Mouse (Mus musculus) embryonic stem cell, embryonic (primary cell): ENCODE measurements at regions not wholly inside any gene's neighbourhood (a gene's known extent, or its start where the extent isn't known, plus 50 kb on each side); places are given as distances from the start of the nearest gene placed in this dataset.

Experiments
- CTCF ChIA-PET, 4 experiments: fragments of 300-600 bp in 2 of 4; fragments of 350-600 bp in 2 of 4; sonication (Branson Sonifier 250); formaldehyde crosslinking; loops; one replicate each; lab custom pipeline; 2022; ENCODE audit warnings: inconsistent platforms in 2 of 4; lab: Charles Lee
- POLR2A ChIA-PET, 4 experiments: fragments of 300-600 bp in 2 of 4; fragments of 350-600 bp in 2 of 4; sonication (Branson Sonifier 250); formaldehyde crosslinking; loops; one replicate each; lab custom pipeline; 2022; ENCODE audit warnings: antibody characterized with exemption in 4 of 4, inconsistent platforms in 1 of 4; lab: Charles Lee

DNA sequence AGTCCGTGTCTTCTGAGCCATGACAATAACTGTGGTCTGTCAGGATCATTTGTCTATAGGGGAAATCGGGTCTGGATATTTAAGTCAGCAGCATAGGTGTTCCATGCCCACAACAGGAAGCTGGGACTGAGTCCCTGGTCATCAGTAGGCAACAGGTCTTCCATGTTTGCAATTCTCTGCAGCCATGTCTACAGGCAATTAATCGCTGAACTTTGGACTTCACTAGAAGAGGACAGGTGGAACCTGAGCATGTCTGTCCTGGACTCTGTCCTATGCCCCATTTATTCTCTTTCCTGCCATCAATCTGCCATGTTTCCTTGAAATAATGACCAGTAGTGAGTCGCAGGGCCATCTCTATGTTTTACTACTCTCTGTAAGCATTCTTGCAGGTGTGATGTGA, 54.9 kb downstream of the Cyp2d40 start:
- ChIA-PET CTCF (no interaction called here), POLR2A (interaction anchor here in 1 of 4 experiments (0.5 kb wide), 1 partner anchor 770 kb away, joined by 3 read pairs; no protein-coding TSS in a partner anchor)

DNA sequence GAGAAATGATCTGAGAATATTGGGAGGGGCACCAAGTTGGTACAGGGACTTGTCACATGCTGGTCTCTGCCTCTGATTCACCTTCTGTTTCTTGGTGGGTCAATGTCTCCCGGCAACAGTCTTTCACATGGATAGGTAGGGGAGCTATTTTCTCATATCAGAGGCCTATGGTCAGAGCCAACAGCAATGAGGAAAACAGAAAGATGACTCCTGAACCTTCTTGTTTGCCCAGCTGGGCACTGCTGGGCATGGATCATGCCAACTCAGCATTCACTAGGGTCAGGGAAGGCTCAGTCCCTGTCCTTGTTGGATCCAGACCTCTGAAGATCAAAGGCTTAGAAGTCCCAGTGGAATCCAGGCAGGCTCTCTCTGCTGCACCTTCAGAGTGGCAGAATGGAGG, 56.1 kb downstream of the Cyp2d40 start:
- ChIA-PET CTCF (no interaction called here), POLR2A (no interaction called here)

DNA sequence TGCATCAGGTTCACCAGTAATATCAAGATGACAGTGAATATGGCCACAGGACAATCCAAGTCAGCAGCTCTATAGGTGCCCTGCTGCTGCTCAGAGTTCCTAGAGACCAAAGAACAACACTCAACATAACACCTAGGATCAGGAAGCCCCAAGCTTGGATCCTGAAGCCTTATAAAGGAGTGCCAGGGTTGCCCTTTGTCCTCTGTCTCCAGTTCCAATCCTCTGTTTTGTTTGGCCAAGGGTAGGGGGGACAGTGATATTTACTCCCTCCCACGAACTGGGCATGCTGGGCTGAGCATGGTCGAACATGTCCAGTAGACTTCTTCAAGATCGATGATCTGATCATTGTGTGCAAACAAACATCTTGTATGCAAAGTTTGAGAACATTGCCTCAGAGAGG, 56.8 kb downstream of the Cyp2d40 start:
- CTCF ChIA-PET, result no interaction called here
- POLR2A ChIA-PET, result no interaction called here

DNA sequence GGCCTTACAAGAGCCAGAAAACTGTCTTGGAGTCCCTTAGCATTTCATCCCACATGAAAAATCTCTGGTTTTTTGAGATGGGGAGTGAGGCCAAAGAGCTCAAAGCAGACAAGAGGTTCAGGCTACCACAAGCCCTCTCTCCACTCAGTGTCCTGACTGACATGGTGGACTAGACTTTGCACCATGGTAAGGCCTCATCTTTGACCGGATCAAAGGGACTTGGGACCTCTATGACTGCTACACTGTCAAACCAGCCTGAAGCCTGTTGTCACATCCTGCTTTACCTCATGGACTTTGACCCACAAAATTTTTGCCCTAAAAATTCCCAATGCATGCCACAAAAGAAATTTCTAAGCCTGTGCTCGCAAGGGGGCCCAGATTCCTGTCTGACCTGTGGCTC, 57.3 kb downstream of the Cyp2d40 start:
- POLR2A ChIA-PET, result interaction anchor here in 1 of 4 experiments (0.6 kb wide), 1 partner anchor 221 kb away, joined by 10 read pairs; no protein-coding TSS in a partner anchor

GRCm38 (mm10) chr15:82702121-82702520, 61.9 kb downstream of the Cyp2d40 start:
- ChIA-PET CTCF (no interaction called here), POLR2A (no interaction called here)

More for the DNA sequence above, 57.3 kb downstream of the Cyp2d40 start:
- CTCF ChIA-PET, result no interaction called here

DNA sequence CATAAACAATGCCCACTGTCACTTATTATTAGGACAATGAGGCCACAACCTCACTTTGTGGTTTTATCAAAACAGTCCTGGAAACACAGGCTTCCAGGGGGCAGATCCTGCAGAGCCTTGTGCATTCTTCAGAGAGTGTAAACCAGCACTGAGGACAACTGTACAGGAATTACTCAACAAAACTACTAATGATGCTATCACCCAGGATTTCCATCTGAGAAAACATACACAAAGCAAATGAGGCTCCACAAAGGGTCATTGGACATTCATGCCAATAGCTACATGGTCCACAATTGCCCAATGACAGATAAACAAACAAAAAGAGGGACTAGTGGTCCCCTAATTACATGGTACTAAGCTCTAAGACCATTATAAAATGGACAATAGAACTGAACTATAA, 68.2 kb downstream of the Cyp2d40 start:
- POLR2A ChIA-PET, result no interaction called here
- CTCF ChIA-PET, result no interaction called here

DNA sequence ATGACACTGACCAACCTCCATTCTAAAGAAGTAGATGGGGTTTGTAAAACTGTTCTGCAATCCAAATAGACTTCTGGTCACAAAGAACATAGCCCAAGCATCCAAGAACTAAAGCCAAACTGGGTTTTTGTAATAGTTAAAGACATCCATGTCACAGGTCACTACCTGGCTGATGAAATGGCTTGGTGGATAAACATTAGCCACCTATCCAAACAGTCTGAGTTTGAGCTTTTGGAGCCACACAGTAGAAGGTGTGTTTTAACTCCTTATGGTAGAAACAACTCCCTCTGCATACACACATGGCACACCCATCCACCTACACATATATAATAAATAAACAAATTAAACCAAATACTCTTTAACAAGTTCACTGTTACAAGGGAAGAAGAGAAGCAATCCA, 68.7 kb downstream of the Cyp2d40 start:
- ChIA-PET CTCF (no interaction called here), POLR2A (no interaction called here)

GRCm38 (mm10) chr15:82694529-82694928, 69.5 kb downstream of the Cyp2d40 start:
- ChIA-PET CTCF (no interaction called here), POLR2A (no interaction called here)

GRCm38 (mm10) chr15:82692955-82693354, 71.0 kb downstream of the Cyp2d40 start:
- POLR2A ChIA-PET, result no interaction called here

More at GRCm38 (mm10) chr15:82692955-82693354, 71.0 kb downstream of the Cyp2d40 start:
- CTCF ChIA-PET, result interaction anchor here in 1 of 4 experiments (0.5 kb wide), 1 partner anchor 199 kb away, joined by 3 read pairs; no protein-coding TSS in a partner anchor
